Comparison of ENCODE assay signal across 8 mouse cellular contexts in the genomic region with DNA sequence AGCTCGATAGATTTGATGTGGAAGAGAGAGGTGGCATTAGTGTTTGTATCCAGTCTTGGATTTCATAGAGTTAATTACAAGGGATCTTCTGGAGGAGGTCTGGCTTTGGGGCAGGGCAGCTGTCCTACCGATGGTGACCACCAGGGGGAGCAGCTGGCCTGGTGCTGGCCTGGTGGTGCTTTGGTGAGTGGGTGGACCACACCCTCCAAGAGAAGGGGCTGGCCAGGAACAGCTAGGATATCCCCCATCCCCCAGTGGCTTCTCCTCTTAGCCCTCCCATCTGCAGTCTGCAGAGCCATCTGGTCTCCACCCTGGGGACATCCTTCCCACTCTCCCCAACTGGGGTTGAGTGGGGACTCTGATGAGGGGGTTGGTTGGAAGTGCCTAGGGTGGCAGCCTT. TPM values are rescaled to one million over a fixed set of nuclear protein-coding genes. Genes with fewer than 3 reads are reported as not detected.
DNase-seq lines count a peak whose midpoint lies in the region; ATAC-seq and TF ChIP-seq lines count a peak whose summit lies in the region.

A gene (plus strand): TSS at position 235 of the 400 bp plus-strand sequence.

- H3K4me1 ChIP-seq in neural tube, embryonic 15.5 days = peaks cover 6% of the 10 kb centered on the region; the same call in 1 of the 2 replicates
- no peaks in the 10 kb centered on the region for H3K4me1 ChIP-seq in intestine, postnatal 0 days (replicated peaks; ENCODE audit: control insufficient read depth, insufficient read depth, low read length)
- peaks cover 2% of the 10 kb centered on the region for H3K4me1 ChIP-seq in midbrain, embryonic 11.5 days (ENCODE audit: control insufficient read depth, insufficient read depth, low read length)

- no peak within 1 kb of the TSS for H3K4me2 ChIP-seq in neural tube, embryonic 15.5 days
- no peak within 1 kb of the TSS for H3K4me2 ChIP-seq in intestine, postnatal 0 days (replicated peaks; ENCODE audit: low read depth)
- H3K4me2 ChIP-seq in midbrain, embryonic 11.5 days = no peak within 1 kb of the TSS

- 6% methylated on average over 2 of the region's 2 CpGs for whole genome bisulfite sequencing in neural tube, embryonic 15.5 days
- WGBS in intestine, postnatal 0 days = 0% methylated on average over 2 of the region's 2 CpGs
- WGBS in midbrain, embryonic 11.5 days = 2% methylated on average over 2 of the region's 2 CpGs

- no peaks in the 10 kb centered on the region for H3K9me3 ChIP-seq in neural tube, embryonic 15.5 days (replicated peaks)
- no peaks in the 10 kb centered on the region for H3K9me3 ChIP-seq in intestine, postnatal 0 days (ENCODE audit: control insufficient read depth)
- no peaks in the 10 kb centered on the region for H3K9me3 ChIP-seq in midbrain, embryonic 11.5 days (ENCODE audit: control insufficient read depth, low read length)

- H3K9ac ChIP-seq in neural tube, embryonic 15.5 days (replicated peaks) = no peak within 1 kb of the TSS
- no peak within 1 kb of the TSS for H3K9ac ChIP-seq in intestine, postnatal 0 days (ENCODE audit: low read depth, low read length)
- H3K9ac ChIP-seq in midbrain, embryonic 11.5 days (ENCODE audit: low read length) = 0 out of 2 replicates have a peak within 1 kb of the TSS, but pooled peaks have one; percentile 14

- no peaks in the 10 kb centered on the region for H3K36me3 ChIP-seq in neural tube, embryonic 15.5 days
- no peaks in the 10 kb centered on the region for H3K36me3 ChIP-seq in intestine, postnatal 0 days (ENCODE audit: control insufficient read depth, insufficient read depth)
- no peaks in the 10 kb centered on the region for H3K36me3 ChIP-seq in midbrain, embryonic 11.5 days (ENCODE audit: control insufficient read depth, insufficient read depth, low read length)

- peak; percentile 89 for DNase-seq in neural tube, embryonic 10.5 days (ENCODE audit: extremely low spot score, low spot score)
- peak; percentile 82 for DNase-seq in embryo, embryonic 10.5 days (ENCODE audit: low spot score)
- peak; percentile 92 for DNase-seq in gastrocnemius, postnatal 14 days
- DNase-seq in left cerebral cortex, postnatal 25 days (ENCODE audit: low spot score in 2 of 2) = peak; percentile 80 to 87
- DNase-seq in midbrain, embryonic 11.5 days (ENCODE audit: low spot score, missing footprints) = peak; percentile 99
- peak; percentile 60 to 85 for DNase-seq in spleen, adult 18-20 months

- no peak for ATAC-seq in neural tube, embryonic 15.5 days (ENCODE audit: low FRiP score)
- peak; percentile 29; the same call in 1 of the 2 replicates for ATAC-seq in intestine, postnatal 0 days
- ATAC-seq in midbrain, embryonic 11.5 days (ENCODE audit: low FRiP score) = peak; percentile 85

- TF ChIP-seq CTCF in intestine, postnatal 0 days (IDR thresholded peaks at IDR 0.05; ENCODE audit: low read depth) = peak; percentile 96

- peaks cover 9% of the 10 kb centered on the region for H3K27me3 ChIP-seq in neural tube, embryonic 15.5 days (replicated peaks)
- no peaks in the 10 kb centered on the region for H3K27me3 ChIP-seq in intestine, postnatal 0 days (replicated peaks; ENCODE audit: control insufficient read depth, insufficient read depth, low read length)
- H3K27me3 ChIP-seq in midbrain, embryonic 11.5 days (ENCODE audit: control insufficient read depth, insufficient read depth, low read length) = peaks cover 4% of the 10 kb centered on the region; the same call in 1 of the 2 replicates

- no peak within 1 kb of the TSS for H3K4me3 ChIP-seq in neural tube, embryonic 15.5 days (replicated peaks)
- H3K4me3 ChIP-seq in intestine, postnatal 0 days (ENCODE audit: low read depth, low read length) = no peak within 1 kb of the TSS
- no peak within 1 kb of the TSS for H3K4me3 ChIP-seq in midbrain, embryonic 11.5 days (ENCODE audit: low read depth, low read length)

- H3K27ac ChIP-seq in neural tube, embryonic 15.5 days (replicated peaks) = no peak within 1 kb of the TSS
- H3K27ac ChIP-seq in intestine, postnatal 0 days (ENCODE audit: low read depth, low read length) = no peak within 1 kb of the TSS; the same call in 1 of the 2 replicates
- no peak within 1 kb of the TSS for H3K27ac ChIP-seq in midbrain, embryonic 11.5 days (ENCODE audit: low read depth, low read length)

- intact Hi-C loops in gastrocnemius, postnatal 14 days (cut with DNase I; ENCODE audit: low total_unique reads) = loop anchor here (2.0 kb wide), 1 partner anchor 40 kb away; no protein-coding TSS in a partner anchor
- intact Hi-C loops in left cerebral cortex, postnatal 25 days (cut with DNase I) = loop anchor here (1.0 kb wide), 2 partner anchors 19 to 38 kb away; no protein-coding TSS in a partner anchor

RNA-seq across cellular contexts. Expression of the gene that starts here (rescaled TPM):
- 1.3 and 1.7 TPM in 2 replicates for polyA plus RNA-seq in neural tube, embryonic 15.5 days (2015; fragmentation: Nextera tagmentation; extraction: Ambion mirVana)
- 1 to 10 TPM; 6.2 to 8.7 TPM for total RNA-seq in gastrocnemius, postnatal 14 days (2021)
- polyA plus RNA-seq in intestine, postnatal 0 days (2015; fragmentation: Nextera tagmentation; extraction: Ambion mirVana) = 0.70 and 0.78 TPM in 2 replicates
- total RNA-seq in left cerebral cortex, postnatal 25 days (2021) = 10 to 100 TPM; 24.2 to 24.9 TPM
- polyA plus RNA-seq in midbrain, embryonic 11.5 days (2014; fragmentation: Nextera tagmentation; extraction: Ambion mirVana) = 0.58 and 0.85 TPM in 2 replicates

Comparison
In these comparisons a context has a peak if more than half of its experiments do, and no peak if none do; other contexts are left out.
1. Peak in ATAC-seq in intestine, postnatal 0 days; RNA of the gene not detected or under 1 TPM.
2. Peak in DNase-seq, ATAC-seq and H3K9ac ChIP-seq in midbrain, embryonic 11.5 days; RNA of the gene not detected or under 1 TPM.